Mouse (Mus musculus) liver, embryonic 14.5 days (tissue): ENCODE measurements around the gene Dse. TPM values are rescaled to one million over a fixed set of nuclear protein-coding genes. Genes with fewer than 3 reads are reported as not detected.

Experiments
- ATAC-seq: fragments of 200-750 bp; cut with Nextera tagmentation; 2 replicates; pipeline ENCODE4 v1.8.0; 2017; ENCODE audit warnings: moderate number of reproducible peaks, mild to moderate bottlenecking, moderate library complexity; ENCODE audit not compliant: insufficient read depth
- DNase-seq, 3 experiments: peaks; one replicate each; pipeline ENCODE4 v3.0.0-alpha.2; 2012 to 2013; ENCODE audit warnings: low read depth in 3 of 3, low spot score in 3 of 3
- H3K27ac ChIP-seq: fragments of 300-500 bp; sonication (generic); 2 replicates; pipeline ENCODE4 v1.5.1; 2014; ENCODE audit warnings: moderate library complexity, mild to moderate bottlenecking, control low read depth, inconsistent platforms
- H3K27me3 ChIP-seq: fragments of 300-500 bp; sonication (generic); 2 replicates; pipeline ENCODE4 v1.6.1; 2014; ENCODE audit warnings: mild to moderate bottlenecking, low read length, moderate library complexity; ENCODE audit not compliant: control insufficient read depth, insufficient read depth
- H3K36me3 ChIP-seq: fragments of 300-500 bp; sonication (generic); replicated peaks from 2 replicates; pipeline ENCODE4 v1.6.1; 2014; ENCODE audit warnings: low read depth; ENCODE audit not compliant: control insufficient read depth, insufficient read depth
- H3K4me1 ChIP-seq, 2 experiments: fragments of 200-500 bp in 1 of 2; fragments of 300-500 bp in 1 of 2; sonication (generic) in 1 of 2; replicated peaks; 2 replicates each; pipeline ENCODE4 v1.6.1; 2012 to 2014; ENCODE audit warnings: antibody characterized with exemption in 1 of 2, inconsistent platforms in 1 of 2, low read length in 1 of 2; ENCODE audit not compliant: control insufficient read depth in 2 of 2, insufficient read depth in 2 of 2
- H3K4me2 ChIP-seq: fragments of 300-500 bp; sonication (generic); 2 replicates; pipeline ENCODE4 v1.6.1; 2014; ENCODE audit warnings: low read depth, mild to moderate bottlenecking, control low read depth, moderate library complexity
- H3K4me3 ChIP-seq, 2 experiments: fragments of 200-500 bp in 1 of 2; fragments of 300-500 bp in 1 of 2; sonication (generic) in 1 of 2; 2 replicates each; pipeline ENCODE4 v1.5.1; 2012 to 2014; ENCODE audit warnings: low read depth in 2 of 2, low read length in 2 of 2, mild to moderate bottlenecking in 2 of 2, control low read depth in 1 of 2, inconsistent platforms in 1 of 2, moderate library complexity in 1 of 2; ENCODE audit not compliant: insufficient read depth in 1 of 2
- H3K9ac ChIP-seq: fragments of 300-500 bp; sonication (generic); replicated peaks from 2 replicates; pipeline ENCODE4 v1.6.1; 2014; ENCODE audit warnings: mild to moderate bottlenecking, control low read depth, moderate library complexity
- H3K9me3 ChIP-seq: fragments of 300-500 bp; sonication (generic); 2 replicates; pipeline ENCODE4 v1.6.1; 2016; ENCODE audit warnings: low read length, mixed read lengths; ENCODE audit not compliant: control insufficient read depth
- CTCF ChIP-seq: IDR thresholded peaks from 2 replicates; pipeline ENCODE4 v1.5.1; 2016; ENCODE audit warnings: antibody characterized with exemption, low read depth, control low read depth
- EP300 ChIP-seq: IDR thresholded peaks from 2 replicates; pipeline ENCODE4 v1.6.1; 2016; ENCODE audit warnings: antibody characterized with exemption, low read depth
- WGBS: fragments of 180-500 bp; shearing (Covaris S2); extraction: QIAGEN DNeasy Blood & Tissue Kit; methylation state at CpG from one replicate; pipeline ENCODE4 v1.1.7; 2014; ENCODE audit not compliant: insufficient replicate concordance; 5-methylcytosine and 5-hydroxymethylcytosine counted together
- polyA plus RNA-seq, 2 experiments: library from polyadenylated mRNA; depleted of rRNA in 1 of 2; stranded (reverse) in 1 of 2; unstranded in 1 of 2; fragments of >200 nt; fragmentation: Nextera tagmentation in 1 of 2; extraction: Ambion mirVana in 1 of 2; gene quantifications; 2 replicates each; pipeline versions ENCODE4 v1.2.1 to v1.2.3; 2012 to 2014

Dse gene
- polyA plus RNA-seq, 2 experiments, result 2.8 to 6.1 TPM

GRCm38 (mm10) chr10:34184956-34185355 is 22.6 kb downstream of the Dse start:
- Histone ChIP-seq H3K4me1 (0 out of 4 replicates have a peak, but pooled peaks cover 0 to 1% of the 10 kb centered on the region in 2 experiments), H3K9ac (no peak overlapping the region), H3K27ac (no peak overlapping the region), H3K9me3 (no peaks in the 10 kb centered on the region), H3K4me3 (no peak overlapping the region), H3K27me3 (no peaks in the 10 kb centered on the region), H3K4me2 (no peak overlapping the region), H3K36me3 (no peaks in the 10 kb centered on the region)
- DNase-seq, result no peak
- TF ChIP-seq EP300, result no peak
- TF ChIP-seq CTCF, result no peak
- 45% methylated on average over 1 of the region's 1 CpGs for WGBS
- ATAC-seq, result no peak

GRCm38 (mm10) chr10:34183731-34184130 is 23.8 kb downstream of the Dse start:
- Histone ChIP-seq H3K36me3 (no peaks in the 10 kb centered on the region), H3K4me3 (no peak overlapping the region), H3K27me3 (no peaks in the 10 kb centered on the region), H3K9ac (no peak overlapping the region), H3K4me1 (0 out of 4 replicates have a peak, but pooled peaks cover 0 to 1% of the 10 kb centered on the region in 2 experiments), H3K9me3 (no peaks in the 10 kb centered on the region), H3K27ac (no peak overlapping the region), H3K4me2 (no peak overlapping the region)
- 63% methylated on average over 7 of the region's 7 CpGs for WGBS
- ATAC-seq (no peak), DNase-seq (no peak)
- no peak for TF ChIP-seq CTCF

GRCm38 (mm10) chr10:34175870-34176606 is 31.5 kb downstream of the Dse start:
- Histone ChIP-seq H3K4me1 (peaks cover 0 to 2% of the 10 kb centered on the region in 2 experiments; a peak in 2 of 4 replicates), H3K9ac (no peak overlapping the region), H3K9me3 (no peaks in the 10 kb centered on the region), H3K36me3 (no peaks in the 10 kb centered on the region), H3K4me3 (no peak overlapping the region), H3K4me2 (no peak overlapping the region), H3K27me3 (no peaks in the 10 kb centered on the region), H3K27ac (no peak overlapping the region)
- 28% methylated on average over 8 of the region's 8 CpGs for WGBS
- TF ChIP-seq EP300 (no peak), CTCF (no peak)
- no peak for DNase-seq
- ATAC-seq, result no peak

- no peak overlapping the region for H3K27ac ChIP-seq
- no peak overlapping the region for H3K9ac ChIP-seq
- no peak overlapping the region for H3K4me3 ChIP-seq
- 22% methylated on average over 4 of the region's 4 CpGs for WGBS
- no peaks in the 10 kb centered on the region for H3K9me3 ChIP-seq
- DNase-seq (no peak), ATAC-seq (no peak)
- peaks cover 0 to 2% of the 10 kb centered on the region in 2 experiments; a peak in 2 of 4 replicates for H3K4me1 ChIP-seq
- H3K36me3 ChIP-seq, result no peaks in the 10 kb centered on the region
- no peak overlapping the region for H3K4me2 ChIP-seq
- no peak for TF ChIP-seq EP300
- no peaks in the 10 kb centered on the region for H3K27me3 ChIP-seq
Measured at GRCm38 (mm10) chr10:34172663-34173282, 34.7 kb downstream of the Dse start.

- peaks cover 0 to 2% of the 10 kb centered on the region in 2 experiments; a peak in 2 of 4 replicates for H3K4me1 ChIP-seq
- no peaks in the 10 kb centered on the region for H3K27me3 ChIP-seq
- no peak overlapping the region for H3K4me3 ChIP-seq
- 50% methylated on average over 4 of the region's 4 CpGs for WGBS
- H3K4me2 ChIP-seq, result no peak overlapping the region
- no peak overlapping the region for H3K9ac ChIP-seq
- TF ChIP-seq CTCF (no peak), EP300 (no peak)
- H3K36me3 ChIP-seq, result no peaks in the 10 kb centered on the region
- no peak overlapping the region for H3K27ac ChIP-seq
- no peak for ATAC-seq
- no peaks in the 10 kb centered on the region for H3K9me3 ChIP-seq
- DNase-seq, result peak in 1 of 3 experiments; percentile 19
Measured at GRCm38 (mm10) chr10:34171660-34172059, 35.9 kb downstream of the Dse start.
